Mouse (Mus musculus) testis, adult 2 months (tissue): ENCODE measurements around the gene Ccdc22.

ENCODE experiments used
- CTCF ChIP-seq: fragments of 200-500 bp; IDR thresholded peaks from 2 replicates; pipeline ENCODE4 v1.5.1; 2012; ENCODE audit warnings: low read depth, mild to moderate bottlenecking, inconsistent platforms, low read length, moderate library complexity; ENCODE audit not compliant: control insufficient read depth, insufficient read depth, insufficient replicate concordance
- POLR2A ChIP-seq: fragments of 200-500 bp; IDR thresholded peaks from 2 replicates; pipeline ENCODE4 v1.6.1; 2012; ENCODE audit warnings: low read depth, mild to moderate bottlenecking, inconsistent platforms, low read length, moderate library complexity; ENCODE audit not compliant: control insufficient read depth

GRCm38 (mm10) chrX:7604879-7605574 is at the start of gene Ccdc22:
- TF ChIP-seq POLR2A: no peak
- TF ChIP-seq CTCF: no peak
